Mouse (Mus musculus): Measurements from ENCODE around the gene Nmnat3.

Nmnat3 gene

GRCm38 (mm10) chr9:98424291-98424690 lies 137.1 kb downstream of the Nmnat3 start:
- peak in 1 of 2 experiments; percentile 46 for DNase-seq

GRCm38 (mm10) chr9:98424725-98425210 lies 137.5 kb downstream of the Nmnat3 start:
- peak; percentile 80 to 87 for DNase-seq

- DNase-seq, result peak; percentile 21 to 38
These were observed 138.2 kb downstream of the Nmnat3 start for GRCm38 (mm10) chr9:98425351-98425880.

GRCm38 (mm10) chr9:98427906-98428517 lies 140.8 kb downstream of the Nmnat3 start:
- no peak for DNase-seq

- peak; percentile 71 to 73 for DNase-seq
These were observed 141.5 kb downstream of the Nmnat3 start for GRCm38 (mm10) chr9:98428783-98429182.

GRCm38 (mm10) chr9:98429806-98430205 lies 142.6 kb downstream of the Nmnat3 start:
- DNase-seq, result peak; percentile 67 to 80

GRCm38 (mm10) chr9:98430528-98430927 lies 143.3 kb downstream of the Nmnat3 start:
- no peak for DNase-seq

GRCm38 (mm10) chr9:98433021-98433420 lies 145.8 kb downstream of the Nmnat3 start:
- DNase-seq, result no peak

- DNase-seq, result no peak
These were observed 146.8 kb downstream of the Nmnat3 start for GRCm38 (mm10) chr9:98433956-98434588.

GRCm38 (mm10) chr9:98437819-98438218 lies 150.6 kb downstream of the Nmnat3 start:
- no peak for DNase-seq

- no peak for DNase-seq
These were observed 151.9 kb downstream of the Nmnat3 start for GRCm38 (mm10) chr9:98439091-98439490.

GRCm38 (mm10) chr9:98442638-98443037 lies 155.4 kb downstream of the Nmnat3 start:
- DNase-seq, result peak; percentile 62 to 68

- no peak for DNase-seq
These were observed 158.3 kb downstream of the Nmnat3 start for GRCm38 (mm10) chr9:98445359-98446149.

- no peak for DNase-seq
These were observed 163.7 kb downstream of the Nmnat3 start for GRCm38 (mm10) chr9:98450976-98451375.

GRCm38 (mm10) chr9:98466709-98467108 lies 179.5 kb downstream of the Nmnat3 start:
- DNase-seq, result no peak
